Mouse (Mus musculus) heart, embryonic 15.5 days (tissue): ENCODE measurements at regions not wholly inside any gene's neighbourhood (a gene's known extent, or its start where the extent isn't known, plus 50 kb on each side); places are given as distances from the start of the nearest gene placed in this dataset.
"Not testable (repeated sequence)": the region's sequence is repeated elsewhere in the genome, so short reads cannot be mapped to it uniquely, and the experiment has no call there.

Experiments used
- ATAC-seq: fragments of 200-750 bp; cut with Nextera tagmentation; replicated peaks from 2 replicates; pipeline ENCODE4 v1.8.0; 2017; ENCODE audit warnings: low read depth, moderate TSS enrichment; ENCODE audit not compliant: insufficient number of reproducible peaks, insufficient read depth, low FRiP score
- H3K27ac ChIP-seq: fragments of 300-500 bp; sonication (generic); 2 replicates; pipeline ENCODE4 v1.5.1; 2015; ENCODE audit warnings: mild to moderate bottlenecking, inconsistent platforms
- H3K27me3 ChIP-seq: fragments of 300-500 bp; sonication (generic); 2 replicates; pipeline ENCODE4 v1.6.1; 2015; ENCODE audit warnings: inconsistent platforms
- H3K36me3 ChIP-seq: fragments of 300-500 bp; sonication (generic); 2 replicates; pipeline ENCODE4 v1.6.1; 2015; ENCODE audit warnings: mild to moderate bottlenecking, inconsistent platforms
- H3K4me1 ChIP-seq: fragments of 300-500 bp; sonication (generic); replicated peaks from 2 replicates; pipeline ENCODE4 v1.6.1; 2015; ENCODE audit warnings: inconsistent platforms
- H3K4me2 ChIP-seq: fragments of 300-500 bp; sonication (generic); 2 replicates; pipeline ENCODE4 v1.6.1; 2015; ENCODE audit warnings: inconsistent platforms, mild to moderate bottlenecking, moderate library complexity
- H3K4me3 ChIP-seq: fragments of 300-500 bp; sonication (generic); 2 replicates; pipeline ENCODE4 v1.5.1; 2015; ENCODE audit warnings: mild to moderate bottlenecking, inconsistent platforms
- H3K9ac ChIP-seq: fragments of 300-500 bp; sonication (generic); 2 replicates; pipeline ENCODE4 v1.6.1; 2015; ENCODE audit warnings: mild to moderate bottlenecking, inconsistent platforms
- H3K9me3 ChIP-seq: fragments of 300-500 bp; sonication (generic); replicated peaks from 2 replicates; pipeline ENCODE4 v1.6.1; 2016; ENCODE audit warnings: inconsistent platforms
- WGBS: fragments of 180-500 bp; shearing (Covaris S2); methylation state at CpG from one replicate; pipeline ENCODE4 v1.1.7; 2015; ENCODE audit warnings: mixed read lengths; 5-methylcytosine and 5-hydroxymethylcytosine counted together

DNA sequence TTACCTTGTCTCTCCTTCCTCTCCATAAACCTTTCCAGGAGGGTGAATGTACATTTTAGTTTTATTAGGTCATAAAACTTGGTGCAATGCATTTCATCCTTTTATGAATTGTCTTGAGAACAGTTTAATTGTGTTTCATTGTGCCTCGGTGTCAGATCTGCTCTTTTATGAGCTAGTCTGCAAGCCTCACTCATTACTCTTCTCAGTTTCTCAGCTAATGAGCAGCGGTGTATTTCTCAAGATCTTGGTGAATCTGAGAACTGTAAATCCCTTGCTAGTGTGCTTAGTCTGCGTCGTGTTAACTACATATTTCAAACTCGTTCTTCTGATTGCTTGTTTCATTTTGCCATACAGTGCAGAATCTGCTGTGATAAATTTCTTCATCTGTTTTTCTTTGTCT lies 984.4 kb downstream of the Basp1 start:
- H3K4me2 ChIP-seq: no peak overlapping the region
- whole genome bisulfite sequencing: 70% methylated on average over 5 of the region's 5 CpGs

GRCm38 (mm10) chr15:24422333-24422942 lies 991.1 kb downstream of the Basp1 start:
- no peaks in the 10 kb centered on the region for H3K36me3 ChIP-seq
- H3K27me3 ChIP-seq: no peaks in the 10 kb centered on the region
- no peak for ATAC-seq
- H3K4me3 ChIP-seq: no peak overlapping the region
- H3K4me2 ChIP-seq: no peak overlapping the region
- H3K4me1 ChIP-seq: no peaks in the 10 kb centered on the region
- H3K27ac ChIP-seq: no peak overlapping the region
- 40% methylated on average over 2 of the region's 2 CpGs for WGBS
- no peak overlapping the region for H3K9ac ChIP-seq
- peaks cover 3% of the 10 kb centered on the region; the same call in 1 of the 2 replicates for H3K9me3 ChIP-seq

More for the DNA sequence above, 984.4 kb downstream of the Basp1 start:
- no peaks in the 10 kb centered on the region for H3K4me1 ChIP-seq
- no peaks in the 10 kb centered on the region for H3K9me3 ChIP-seq
- no peaks in the 10 kb centered on the region for H3K36me3 ChIP-seq
- no peak for ATAC-seq
- H3K9ac ChIP-seq: no peak overlapping the region
- no peak overlapping the region for H3K27ac ChIP-seq
- H3K4me3 ChIP-seq: no peak overlapping the region
- H3K27me3 ChIP-seq: no peaks in the 10 kb centered on the region

DNA sequence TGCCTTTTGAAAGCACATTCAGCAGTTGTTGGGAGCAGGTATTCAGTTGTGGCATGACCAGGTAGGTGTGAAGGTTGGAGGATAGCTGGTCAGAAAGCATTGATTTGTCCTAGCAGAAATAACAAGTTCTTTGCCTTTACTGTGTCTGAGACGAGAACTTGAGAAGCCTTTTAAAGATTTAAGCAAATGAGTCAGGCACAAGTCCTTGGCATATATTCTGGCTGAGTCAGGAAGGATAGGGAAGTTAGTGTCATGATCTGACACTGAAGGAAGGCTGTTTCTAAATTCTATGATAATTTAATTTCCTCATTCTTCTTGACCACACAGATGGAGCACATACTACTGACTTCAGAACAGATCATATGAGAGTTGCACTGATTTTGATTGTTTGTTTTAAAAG lies 993.8 kb downstream of the Basp1 start:
- no peaks in the 10 kb centered on the region for H3K4me1 ChIP-seq
- no peaks in the 10 kb centered on the region for H3K36me3 ChIP-seq
- peaks cover 3% of the 10 kb centered on the region; the same call in 1 of the 2 replicates for H3K9me3 ChIP-seq
- ATAC-seq: no peak
- no peak overlapping the region for H3K9ac ChIP-seq
- H3K27ac ChIP-seq: no peak overlapping the region
- H3K4me2 ChIP-seq: no peak overlapping the region
- WGBS: 55% methylated on average over 1 of the region's 1 CpGs
- no peaks in the 10 kb centered on the region for H3K27me3 ChIP-seq
- no peak overlapping the region for H3K4me3 ChIP-seq

- 77% methylated on average over 1 of the region's 1 CpGs for WGBS
These were observed 994.4 kb downstream of the Basp1 start for GRCm38 (mm10) chr15:24419186-24419585.

DNA sequence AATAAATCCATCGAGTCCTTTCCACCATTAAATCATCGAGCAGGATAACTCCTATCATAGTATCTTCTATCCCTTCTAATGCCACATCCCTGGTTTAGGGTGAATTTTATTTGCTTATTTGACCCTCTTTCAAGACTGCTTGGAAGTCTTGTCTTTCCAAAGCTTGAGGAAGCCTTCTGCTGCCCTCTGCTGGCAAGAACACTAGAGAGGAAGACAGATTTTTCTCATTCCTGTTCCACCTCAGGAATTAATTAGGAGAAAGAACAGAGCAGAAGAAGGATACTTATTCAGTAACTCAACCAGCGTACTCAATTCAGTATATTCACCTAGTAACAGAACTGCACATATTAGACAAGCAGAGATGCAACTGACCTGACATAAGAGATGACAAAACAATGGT lies 1005.9 kb downstream of the Basp1 start:
- no peak overlapping the region for H3K4me3 ChIP-seq
- H3K27me3 ChIP-seq: no peaks in the 10 kb centered on the region
- no peak overlapping the region for H3K27ac ChIP-seq
- no peaks in the 10 kb centered on the region for H3K4me1 ChIP-seq
- H3K4me2 ChIP-seq: no peak overlapping the region
- H3K9me3 ChIP-seq: no peaks in the 10 kb centered on the region
- H3K36me3 ChIP-seq: no peaks in the 10 kb centered on the region
- no peak for ATAC-seq
- H3K9ac ChIP-seq: no peak overlapping the region
- WGBS: 52% methylated on average over 3 of the region's 3 CpGs

More at GRCm38 (mm10) chr15:24419186-24419585, 994.4 kb downstream of the Basp1 start:
- no peak overlapping the region for H3K27ac ChIP-seq
- no peak overlapping the region for H3K4me3 ChIP-seq
- no peak overlapping the region for H3K9ac ChIP-seq
- H3K36me3 ChIP-seq: no peaks in the 10 kb centered on the region
- no peak overlapping the region for H3K4me2 ChIP-seq
- H3K4me1 ChIP-seq: no peaks in the 10 kb centered on the region
- peaks cover 3% of the 10 kb centered on the region; the same call in 1 of the 2 replicates for H3K9me3 ChIP-seq
- no peak for ATAC-seq
- no peaks in the 10 kb centered on the region for H3K27me3 ChIP-seq

DNA sequence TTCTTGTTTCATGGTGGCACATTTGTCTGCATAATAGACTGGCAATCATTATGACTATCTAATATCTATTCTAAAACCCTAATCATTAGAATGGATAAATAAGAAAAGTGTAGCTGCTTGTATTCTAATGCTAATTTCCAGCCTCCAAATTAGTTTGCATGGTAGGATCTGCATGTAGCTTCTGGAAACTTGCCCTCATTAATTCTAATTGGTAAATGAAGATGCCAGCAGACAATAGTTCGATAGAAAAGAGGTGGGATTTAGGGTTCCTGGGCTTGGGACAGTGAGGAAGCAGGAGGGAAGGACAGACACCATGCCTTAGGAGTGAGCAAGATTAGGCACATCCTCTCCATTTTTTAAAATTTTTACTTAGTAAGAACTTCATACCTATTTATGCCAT lies 1008.3 kb downstream of the Basp1 start:
- H3K4me2 ChIP-seq: no peak overlapping the region
- no peaks in the 10 kb centered on the region for H3K27me3 ChIP-seq
- no peaks in the 10 kb centered on the region for H3K36me3 ChIP-seq
- H3K4me1 ChIP-seq: no peaks in the 10 kb centered on the region
- H3K4me3 ChIP-seq: no peak overlapping the region
- no peak overlapping the region for H3K27ac ChIP-seq
- H3K9me3 ChIP-seq: no peaks in the 10 kb centered on the region
- no peak for ATAC-seq
- no peak overlapping the region for H3K9ac ChIP-seq
- WGBS: 52% methylated on average over 1 of the region's 1 CpGs

- 70% methylated on average over 2 of the region's 2 CpGs for WGBS
- ATAC-seq: no peak
These were observed 1013.5 kb downstream of the Basp1 start for GRCm38 (mm10) chr15:24400088-24400487.

DNA sequence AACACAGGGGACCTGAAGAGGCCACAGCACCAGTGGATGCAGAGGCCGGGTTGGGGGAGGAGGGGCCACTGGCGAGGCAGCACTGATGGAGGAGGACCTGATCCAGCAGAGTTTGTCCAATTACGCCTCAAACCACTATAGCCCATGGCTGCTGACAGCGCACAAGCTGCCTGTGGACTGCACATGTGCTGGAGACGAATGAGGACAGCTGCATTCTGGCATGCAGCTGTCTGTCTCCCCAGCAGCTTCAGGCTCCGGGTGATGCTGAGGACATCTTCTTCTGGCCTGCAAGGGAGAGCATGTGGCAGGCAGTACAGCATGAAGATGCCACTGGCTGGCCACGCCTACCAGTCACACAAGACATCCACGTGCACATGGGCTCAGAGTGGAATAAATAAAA lies 1055.2 kb downstream of the Basp1 start:
- no peaks in the 10 kb centered on the region for H3K4me1 ChIP-seq
- no peak overlapping the region for H3K4me3 ChIP-seq
- H3K27me3 ChIP-seq: no peaks in the 10 kb centered on the region
- 0 out of 2 replicates have a peak, but pooled peaks cover 4% of the 10 kb centered on the region for H3K9me3 ChIP-seq
- H3K4me2 ChIP-seq: no peak overlapping the region
- H3K9ac ChIP-seq: no peak overlapping the region
- no peak overlapping the region for H3K27ac ChIP-seq
- H3K36me3 ChIP-seq: no peaks in the 10 kb centered on the region
- 80% methylated on average over 8 of the region's 8 CpGs for WGBS
- ATAC-seq: no peak

More at GRCm38 (mm10) chr15:24400088-24400487, 1013.5 kb downstream of the Basp1 start:
- Histone ChIP-seq H3K4me2 (no peak overlapping the region), H3K4me3 (no peak overlapping the region), H3K27ac (no peak overlapping the region), H3K36me3 (no peaks in the 10 kb centered on the region), H3K27me3 (no peaks in the 10 kb centered on the region), H3K4me1 (no peaks in the 10 kb centered on the region), H3K9ac (no peak overlapping the region), H3K9me3 (no peaks in the 10 kb centered on the region)

DNA sequence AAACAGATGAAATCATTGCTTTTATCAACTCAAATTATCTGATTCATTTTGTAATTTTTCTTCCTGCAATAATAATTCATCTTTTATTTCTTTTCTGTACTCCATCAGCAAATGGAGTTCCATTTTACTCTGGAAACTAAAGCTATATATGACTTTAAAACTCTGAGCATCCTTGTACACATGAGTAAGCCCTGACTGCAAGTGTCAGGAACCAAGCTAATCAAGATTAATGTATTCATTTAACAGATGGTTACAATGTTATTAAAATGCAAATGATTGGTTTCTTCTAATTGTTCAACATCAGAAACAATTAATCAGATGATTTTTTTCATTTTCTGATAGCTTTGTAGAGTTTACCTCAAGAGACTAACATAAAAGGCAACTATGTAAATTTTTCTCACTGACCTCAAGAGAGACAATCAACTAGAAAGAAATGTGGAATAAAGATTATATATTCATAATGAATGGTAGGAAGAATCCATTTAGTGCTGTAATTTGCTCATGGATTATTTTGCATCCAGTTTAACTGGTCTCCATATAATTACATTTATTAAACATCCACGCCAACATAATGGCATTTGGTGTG lies 1064.5 kb downstream of the Basp1 start:
- H3K4me3 ChIP-seq: no peak overlapping the region
- 75% methylated on average over 1 of the region's 1 CpGs for WGBS
- ATAC-seq: no peak

GRCm38 (mm10) chr15:24335876-24336275 lies 1077.7 kb downstream of the Basp1 start:
- H3K27ac ChIP-seq, H3K4me3 ChIP-seq, ATAC-seq, H3K9ac ChIP-seq, H3K9me3 ChIP-seq, H3K4me2 ChIP-seq, H3K4me1 ChIP-seq, H3K27me3 ChIP-seq, H3K36me3 ChIP-seq: not testable (repeated sequence)
- WGBS: 75% methylated on average over 1 of the region's 1 CpGs

More for the DNA sequence above, 1064.5 kb downstream of the Basp1 start:
- Histone ChIP-seq H3K9ac (no peak overlapping the region), H3K27ac (no peak overlapping the region), H3K4me1 (no peaks in the 10 kb centered on the region), H3K9me3 (no peaks in the 10 kb centered on the region), H3K36me3 (no peaks in the 10 kb centered on the region), H3K4me2 (no peak overlapping the region), H3K27me3 (no peaks in the 10 kb centered on the region)

DNA sequence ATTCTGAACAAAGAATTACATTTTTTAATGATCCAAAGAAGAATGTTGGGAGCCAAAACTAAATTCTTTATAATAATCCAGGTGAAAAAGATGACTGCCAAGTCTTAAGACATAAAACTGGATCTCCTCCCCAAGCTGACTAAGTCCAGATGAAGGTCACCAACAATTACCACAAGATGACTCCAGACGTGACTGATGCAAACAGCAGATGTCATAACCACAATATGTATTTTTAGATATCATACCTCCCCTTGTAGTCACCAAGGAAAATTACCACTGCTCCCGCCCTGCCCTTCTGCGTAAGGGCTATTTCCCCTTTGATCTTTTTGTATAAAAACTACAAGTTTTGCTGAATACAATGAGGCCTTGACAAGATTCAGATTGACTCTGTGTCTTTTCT lies 1110.4 kb downstream of the Basp1 start:
- H3K4me1 ChIP-seq, ATAC-seq, H3K9me3 ChIP-seq, H3K27ac ChIP-seq, H3K9ac ChIP-seq, H3K27me3 ChIP-seq, H3K36me3 ChIP-seq, H3K4me2 ChIP-seq, H3K4me3 ChIP-seq: not testable (repeated sequence)
- 65% methylated on average over 3 of the region's 3 CpGs for WGBS

- H3K9me3 ChIP-seq: no peaks in the 10 kb centered on the region
- no peak for ATAC-seq
- H3K4me2 ChIP-seq: no peak overlapping the region
- no peaks in the 10 kb centered on the region for H3K4me1 ChIP-seq
- H3K9ac ChIP-seq: no peak overlapping the region
- H3K27me3 ChIP-seq: no peaks in the 10 kb centered on the region
- no peaks in the 10 kb centered on the region for H3K36me3 ChIP-seq
- no peak overlapping the region for H3K27ac ChIP-seq
- no peak overlapping the region for H3K4me3 ChIP-seq
These were observed 1116.3 kb downstream of the Basp1 start for GRCm38 (mm10) chr15:24297236-24297635.
